Mouse (Mus musculus): ENCODE results near the gene Rhox1.
"Not testable (repeated sequence)": the region's sequence is repeated elsewhere in the genome, so short reads cannot be mapped to it uniquely, and the experiment has no call there.

Gene Rhox1

DNA sequence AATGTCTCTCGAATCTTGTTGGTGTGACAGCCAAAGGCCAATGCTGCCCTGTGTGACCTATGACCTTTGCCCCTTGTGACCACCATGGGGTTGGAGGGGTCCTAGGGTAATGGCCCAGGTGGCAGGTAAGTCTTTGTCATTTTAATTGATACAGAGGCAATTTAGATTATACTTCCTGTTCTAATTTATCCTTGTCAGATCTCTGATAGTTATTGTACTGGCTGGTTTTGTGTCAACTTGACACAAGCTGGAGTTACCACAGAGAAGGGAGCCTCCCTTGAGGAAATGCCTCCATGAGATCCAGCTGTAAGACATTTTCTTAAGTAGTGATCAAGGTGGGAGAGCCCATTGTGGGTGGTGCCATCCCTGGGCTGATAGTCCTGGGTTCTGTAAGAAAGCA is at the start of gene Rhox1:
Gene Rhox1 (minus strand): TSS at position 101 of the 400 bp plus-strand sequence.
- DNase-seq (ENCODE audit: extremely low read depth, low read depth, low spot score): not testable (repeated sequence)

DNA sequence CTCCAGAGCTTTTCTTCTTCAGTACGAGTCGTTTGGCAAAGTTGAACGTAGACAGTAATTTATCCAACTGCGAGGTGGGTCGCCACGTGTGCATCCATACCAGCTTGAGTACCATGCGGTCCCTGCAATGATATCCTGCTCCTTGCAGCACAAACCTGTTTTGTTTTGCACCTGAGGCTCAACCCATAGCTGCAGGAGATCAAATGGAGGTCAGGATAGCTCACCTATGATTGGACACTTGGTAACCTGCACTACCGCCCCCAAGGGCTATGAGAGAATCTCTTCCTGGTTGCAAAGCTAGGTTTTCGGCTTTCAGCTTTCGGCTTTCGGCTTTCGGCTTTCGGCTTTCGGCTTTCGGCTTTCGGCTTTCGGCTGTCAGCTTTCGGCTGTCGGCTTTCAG is 43.0 kb upstream of the Rhox1 start, which contains the start of gene Rhox4a:
Gene Rhox4a (plus strand): TSS at position 301 of the 400 bp plus-strand sequence.
- DNase-seq (ENCODE audit: extremely low read depth, low read depth, low spot score): not testable (repeated sequence)

DNA sequence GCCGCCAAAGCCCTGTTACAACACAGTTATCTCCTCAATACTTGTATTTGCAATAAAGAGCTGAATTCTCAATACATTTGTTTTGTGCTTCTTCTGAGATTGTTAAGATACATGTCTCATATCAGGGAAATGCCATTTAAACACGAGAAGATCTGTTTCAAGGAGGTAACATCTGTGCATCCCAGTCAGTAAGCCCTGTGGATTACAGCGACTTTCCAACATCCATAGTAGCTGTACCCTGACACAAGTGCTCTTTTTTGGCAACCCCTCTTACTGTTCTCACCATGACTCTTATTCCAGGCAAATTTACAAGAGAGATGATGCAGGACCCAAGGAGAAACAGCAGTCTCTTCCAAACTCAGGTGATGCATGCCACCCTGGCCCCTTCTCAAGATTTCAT is 27.6 kb upstream of the Rhox1 start, which contains the start of gene Rhox3a:
Gene Rhox3a (plus strand): TSS at position 301 of the 400 bp plus-strand sequence.
- not testable (repeated sequence) for DNase-seq (ENCODE audit: extremely low read depth, low read depth, low spot score)

DNA sequence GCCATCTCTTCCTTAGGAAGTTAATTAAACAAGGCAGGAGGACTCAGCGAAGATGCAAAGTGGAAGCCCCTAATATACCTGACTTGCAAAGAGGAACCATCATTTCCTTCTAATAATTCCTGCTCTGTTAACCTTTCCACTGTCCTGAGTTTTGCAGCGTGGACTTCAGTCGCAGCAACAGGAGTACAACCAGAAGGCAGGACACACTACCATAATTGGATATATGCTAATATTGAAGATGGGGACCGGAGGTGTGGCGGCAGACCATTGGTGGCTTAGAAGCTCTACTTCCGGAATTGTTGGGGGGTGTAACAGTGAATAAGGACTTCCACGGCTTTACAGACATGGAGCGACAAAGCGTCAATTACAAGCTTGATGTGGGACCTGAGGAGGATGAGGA is 22.6 kb upstream of the Rhox1 start, which contains the start of gene Rhox2a:
Gene Rhox2a (plus strand): TSS at position 301 of the 400 bp plus-strand sequence.
- not testable (repeated sequence) for DNase-seq (ENCODE audit: extremely low read depth, low read depth, low spot score)

DNA sequence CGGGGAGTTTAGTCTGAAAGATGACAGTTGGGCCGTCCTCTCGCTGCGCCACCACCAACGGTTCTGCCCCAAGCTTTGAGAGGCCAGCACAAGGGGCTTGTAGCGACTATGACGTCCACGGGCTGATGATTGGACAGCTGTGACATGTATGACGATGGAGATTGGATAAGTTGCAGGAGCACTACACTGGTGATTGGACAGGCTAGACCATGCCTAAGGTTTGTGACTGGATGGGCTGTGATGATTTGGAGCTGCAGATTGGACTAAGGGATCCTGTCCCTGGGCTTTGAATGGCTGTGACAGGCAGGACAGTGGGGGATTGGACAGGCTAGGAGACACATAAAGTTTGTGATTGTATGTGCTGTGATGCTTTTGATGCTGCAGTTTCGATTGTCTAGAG is 11.1 kb downstream of the Rhox1 start, which contains the start of gene Gm9:
Gene Gm9 (minus strand): TSS at position 101 of the 400 bp plus-strand sequence.
- DNase-seq (ENCODE audit: extremely low read depth, low read depth, low spot score): no peak

DNA sequence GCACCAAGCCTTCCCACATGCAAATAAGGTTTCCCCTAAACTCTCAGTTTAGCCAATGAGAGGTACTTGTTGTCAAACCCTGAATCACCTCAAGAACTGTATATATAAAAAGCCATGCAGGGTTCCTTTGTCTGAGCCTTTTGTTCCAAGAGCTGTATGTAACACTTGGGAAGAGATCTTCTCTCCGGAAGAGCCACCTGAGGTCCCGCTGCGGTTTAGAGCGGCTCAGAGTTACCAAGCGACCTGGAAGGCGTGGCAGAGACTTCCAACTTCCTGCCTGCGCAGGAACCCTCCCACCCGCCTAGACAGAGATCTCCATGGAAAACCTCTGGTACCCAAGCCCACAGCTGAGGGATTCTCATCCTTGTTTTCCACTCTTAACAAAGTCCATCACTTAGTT is 23.4 kb downstream of the Rhox1 start:
- DNase-seq (ENCODE audit: extremely low read depth, low read depth, low spot score): no peak

DNA sequence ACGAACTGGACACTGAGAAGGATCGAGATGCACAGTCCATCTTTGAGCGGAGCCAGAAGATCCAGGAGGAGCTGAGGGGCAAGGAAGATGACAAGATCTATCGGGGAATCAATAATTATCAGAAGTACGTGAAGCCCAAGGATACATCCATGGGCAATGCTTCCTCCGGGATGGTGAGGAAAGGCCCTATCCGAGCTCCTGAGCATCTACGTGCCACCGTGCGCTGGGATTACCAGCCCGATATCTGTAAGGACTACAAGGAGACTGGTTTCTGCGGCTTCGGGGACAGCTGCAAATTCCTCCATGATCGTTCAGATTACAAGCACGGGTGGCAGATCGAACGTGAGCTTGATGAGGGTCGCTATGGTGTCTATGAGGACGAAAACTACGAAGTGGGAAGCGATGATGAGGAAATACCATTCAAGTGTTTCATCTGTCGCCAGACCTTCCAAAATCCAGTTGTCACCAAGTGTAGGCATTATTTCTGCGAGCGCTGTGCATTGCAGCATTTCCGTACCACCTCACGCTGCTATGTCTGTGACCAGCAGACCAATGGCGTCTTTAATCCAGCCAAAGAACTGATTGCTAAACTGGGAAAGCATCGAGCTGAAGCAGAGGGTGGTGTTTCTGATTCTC is 30.2 kb downstream of the Rhox1 start:
- no peak for DNase-seq (ENCODE audit: extremely low read depth, low read depth, low spot score)

DNA sequence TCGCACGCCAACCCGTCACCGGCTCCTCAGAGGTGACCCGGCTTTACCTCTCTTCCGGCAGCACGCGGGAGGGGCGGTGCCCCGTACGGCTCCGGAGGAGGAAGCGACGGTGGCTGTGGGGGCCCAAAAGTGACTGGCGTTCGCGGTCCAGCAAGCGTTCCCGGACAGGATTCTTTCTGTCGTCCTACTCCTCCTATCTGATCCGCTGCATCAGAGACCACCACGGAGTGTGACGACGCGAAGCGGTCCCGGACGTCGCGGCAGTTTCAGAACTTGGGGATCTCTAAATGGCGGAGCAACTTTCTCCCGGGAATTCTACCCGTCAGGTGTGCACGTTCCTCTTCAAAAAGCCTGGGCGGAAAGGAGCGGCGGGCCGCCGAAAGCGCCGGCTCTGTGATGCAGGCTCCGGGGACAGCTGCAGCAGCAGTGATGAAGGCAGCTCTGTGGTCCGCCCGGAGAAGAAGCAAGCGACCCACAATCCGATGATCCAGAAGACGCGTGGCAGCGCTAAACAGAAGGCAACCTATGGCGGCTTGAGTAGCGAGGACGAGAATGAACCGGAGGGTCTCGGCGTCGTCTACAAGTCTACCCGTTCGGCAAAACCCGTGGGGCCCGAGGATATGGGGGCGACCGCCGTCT is 30.8 kb downstream of the Rhox1 start, which contains the start of the genes Ndufa1 and Rnf113a1:
Gene Ndufa1 (minus strand): TSS at position 59 of the 639 bp plus-strand sequence.
Gene Rnf113a1 (plus strand): TSS at position 141 of the 639 bp plus-strand sequence.
- DNase-seq (ENCODE audit: extremely low read depth, low read depth, low spot score): no peak

DNA sequence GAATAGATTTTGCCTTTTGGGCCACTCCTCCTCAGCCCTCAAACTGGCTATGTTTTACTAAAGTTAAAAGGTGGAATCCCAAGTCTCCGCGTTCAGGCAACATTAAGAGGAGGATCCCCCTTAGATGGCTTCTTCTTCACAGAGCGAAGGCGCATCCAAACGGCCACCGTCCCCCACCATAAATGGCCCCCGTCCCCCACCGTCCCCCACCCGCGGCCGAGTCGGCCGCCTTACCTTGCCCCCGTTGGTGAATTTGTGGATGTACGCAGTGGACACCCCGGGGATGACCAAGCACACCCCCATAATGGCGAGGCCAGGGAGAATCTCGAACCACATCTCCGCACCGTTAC is 31.3 kb downstream of the Rhox1 start:
- DNase-seq (ENCODE audit: extremely low read depth, low read depth, low spot score): no peak

DNA sequence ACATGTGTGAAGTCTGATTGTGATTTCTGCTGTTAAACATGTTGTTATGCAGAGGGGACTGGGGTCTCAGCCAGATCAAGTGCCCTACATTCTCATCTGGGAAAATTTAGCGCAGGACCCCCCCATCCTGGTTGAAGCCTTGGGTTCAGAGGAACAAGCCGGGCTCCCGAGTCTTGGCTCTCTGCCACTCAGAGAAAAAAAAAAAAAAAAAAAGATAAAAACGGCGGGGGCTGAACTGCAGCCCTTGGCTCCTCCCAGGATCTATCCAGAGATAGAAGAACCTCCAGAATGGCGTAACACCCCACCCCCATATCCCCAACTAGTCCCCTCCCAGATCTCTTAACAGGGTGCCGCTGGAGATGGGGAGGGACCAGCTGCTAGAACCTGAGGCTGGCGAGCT is 37.7 kb downstream of the Rhox1 start:
- DNase-seq (ENCODE audit: extremely low read depth, low read depth, low spot score): not testable (repeated sequence)

DNA sequence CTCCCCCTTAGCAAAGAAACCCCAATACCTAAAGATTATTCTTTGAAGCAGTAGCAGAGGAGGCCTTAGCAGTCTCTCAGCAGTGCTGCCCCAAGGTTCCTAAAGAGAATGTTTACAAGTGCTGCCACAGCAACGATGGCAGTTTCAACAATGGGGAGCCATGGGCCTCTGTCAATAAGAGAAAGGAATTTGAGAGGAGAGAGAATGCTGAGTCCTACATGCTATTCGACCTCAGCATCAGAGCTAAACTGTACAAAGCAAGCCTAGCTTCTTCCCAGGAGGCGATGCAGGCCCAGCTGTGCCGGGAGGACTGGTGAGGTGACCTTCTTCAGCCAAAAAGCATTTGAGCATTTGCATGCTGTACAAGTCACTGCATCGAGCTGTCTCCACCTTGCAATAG is 53.3 kb downstream of the Rhox1 start, which contains the start of gene Akap14:
Gene Akap14 (minus strand): TSS at position 101 of the 400 bp plus-strand sequence.
- DNase-seq (ENCODE audit: extremely low read depth, low read depth, low spot score): no peak

DNA sequence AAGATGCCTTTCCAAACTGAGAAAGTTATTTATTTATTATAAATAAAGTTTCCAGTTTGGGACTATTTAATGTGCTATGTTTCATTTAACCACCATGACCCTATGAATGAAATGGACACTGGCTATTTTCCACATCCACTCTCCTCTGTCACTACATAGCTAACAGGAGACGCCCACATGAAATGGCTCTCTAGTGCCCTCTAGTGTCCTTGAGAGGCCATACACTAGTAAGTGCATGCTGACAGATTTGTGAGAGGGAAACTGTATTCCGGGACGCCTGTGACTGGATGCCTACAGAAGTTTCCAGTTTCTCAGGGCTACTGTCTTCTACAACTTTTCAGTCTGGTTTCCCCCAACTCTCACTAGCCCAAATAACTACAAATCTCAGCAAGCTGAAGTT is 55.0 kb downstream of the Rhox1 start:
- no peak for DNase-seq (ENCODE audit: extremely low read depth, low read depth, low spot score)

All from fat pad, adult 2 months (tissue).